Mouse (Mus musculus) left cerebral cortex, adult 8-10 months (tissue): ENCODE measurements at regions not wholly inside any gene's neighbourhood (a gene's known extent, or its start where the extent isn't known, plus 50 kb on each side); places are given as distances from the start of the nearest gene placed in this dataset.

Experiments
- DNase-seq, 2 experiments: peaks; one replicate each; pipeline ENCODE4 v3.0.0; 2022; ENCODE audit warnings: low spot score in 2 of 2

GRCm38 (mm10) chr2:8115891-8116290, 606.5 kb upstream of the Celf2 start:
- DNase-seq, result no peak

- no peak for DNase-seq
Observed at GRCm38 (mm10) chr2:8112361-8113073, 603.2 kb upstream of the Celf2 start.

GRCm38 (mm10) chr2:8094157-8094556, 584.8 kb upstream of the Celf2 start:
- DNase-seq, result no peak

- DNase-seq, result no peak
Observed at GRCm38 (mm10) chr2:8067901-8068300, 558.5 kb upstream of the Celf2 start.

GRCm38 (mm10) chr2:8061687-8062086, 552.3 kb upstream of the Celf2 start:
- no peak for DNase-seq

- DNase-seq, result no peak
Observed at GRCm38 (mm10) chr2:8029212-8029611, 519.8 kb upstream of the Celf2 start.

- DNase-seq, result no peak
Observed at GRCm38 (mm10) chr2:8027571-8027970, 518.2 kb upstream of the Celf2 start.

GRCm38 (mm10) chr2:8026648-8027047, 517.3 kb upstream of the Celf2 start:
- peak in 1 of 2 experiments; percentile 41 for DNase-seq

- no peak for DNase-seq
Observed at GRCm38 (mm10) chr2:8022651-8023050, 513.3 kb upstream of the Celf2 start.

- DNase-seq, result no peak
Observed at GRCm38 (mm10) chr2:8022043-8022442, 512.7 kb upstream of the Celf2 start.

- peak in 1 of 2 experiments; percentile 81 for DNase-seq
Observed at GRCm38 (mm10) chr2:8012826-8013225, 503.5 kb upstream of the Celf2 start.

- no peak for DNase-seq
Observed at GRCm38 (mm10) chr2:7999444-7999843, 490.1 kb upstream of the Celf2 start.

- DNase-seq, result no peak
Observed at GRCm38 (mm10) chr2:7974471-7974870, 465.1 kb upstream of the Celf2 start.

GRCm38 (mm10) chr2:7963456-7963855, 454.1 kb upstream of the Celf2 start:
- no peak for DNase-seq

- no peak for DNase-seq
Observed at GRCm38 (mm10) chr2:7954210-7954609, 444.8 kb upstream of the Celf2 start.

- no peak for DNase-seq
Observed at GRCm38 (mm10) chr2:7952846-7953245, 443.5 kb upstream of the Celf2 start.

GRCm38 (mm10) chr2:7944946-7945345, 435.6 kb upstream of the Celf2 start:
- DNase-seq, result peak in 1 of 2 experiments; percentile 33

GRCm38 (mm10) chr2:7933617-7934016, 424.3 kb upstream of the Celf2 start:
- DNase-seq, result peak in 1 of 2 experiments; percentile 19

GRCm38 (mm10) chr2:7906271-7906670, 396.9 kb upstream of the Celf2 start:
- peak in 1 of 2 experiments; percentile 23 for DNase-seq

- peak in 1 of 2 experiments; percentile 46 for DNase-seq
Observed at GRCm38 (mm10) chr2:7893787-7894186, 384.4 kb upstream of the Celf2 start.
